Mouse (Mus musculus) liver, embryonic 13.5 days (tissue): Measurements from ENCODE around the gene Anxa1. TPM values are rescaled to one million over a fixed set of nuclear protein-coding genes. Genes with fewer than 3 reads are reported as not detected.

Source experiments
- ATAC-seq: fragments of 200-750 bp; cut with Nextera tagmentation; 2 replicates; pipeline ENCODE4 v1.8.0; 2017; ENCODE audit warnings: low read depth, mild to moderate bottlenecking, moderate number of reproducible peaks, moderate library complexity
- DNase-seq: peaks from one replicate; pipeline ENCODE4 v3.0.0; 2022
- H3K27ac ChIP-seq: fragments of 300-500 bp; sonication (generic); 2 replicates; pipeline ENCODE4 v1.5.1; 2015; ENCODE audit warnings: moderate library complexity, mild to moderate bottlenecking, inconsistent platforms
- H3K27me3 ChIP-seq: fragments of 300-500 bp; sonication (generic); 2 replicates; pipeline ENCODE4 v1.6.1; 2015; ENCODE audit warnings: mild to moderate bottlenecking, inconsistent platforms
- H3K36me3 ChIP-seq: fragments of 300-500 bp; sonication (generic); 2 replicates; pipeline ENCODE4 v1.6.1; 2015; ENCODE audit warnings: mild to moderate bottlenecking, inconsistent platforms
- H3K4me1 ChIP-seq: fragments of 300-500 bp; sonication (generic); replicated peaks from 2 replicates; pipeline ENCODE4 v1.6.1; 2015; ENCODE audit warnings: inconsistent platforms
- H3K4me2 ChIP-seq: fragments of 300-500 bp; sonication (generic); 2 replicates; pipeline ENCODE4 v1.6.1; 2015; ENCODE audit warnings: inconsistent platforms, mild to moderate bottlenecking, moderate library complexity
- H3K4me3 ChIP-seq: fragments of 300-500 bp; sonication (generic); replicated peaks from 2 replicates; pipeline ENCODE4 v1.5.1; 2015; ENCODE audit warnings: mild to moderate bottlenecking, inconsistent platforms
- H3K9ac ChIP-seq: fragments of 300-500 bp; sonication (generic); 2 replicates; pipeline ENCODE4 v1.6.1; 2015; ENCODE audit warnings: mild to moderate bottlenecking, inconsistent platforms
- H3K9me3 ChIP-seq: fragments of 300-500 bp; sonication (generic); replicated peaks from 2 replicates; pipeline ENCODE4 v1.6.1; 2016; ENCODE audit warnings: inconsistent platforms
- WGBS: fragments of 180-500 bp; shearing (Covaris S2); methylation state at CpG from one replicate; pipeline ENCODE4 v1.1.7; 2015; ENCODE audit not compliant: insufficient replicate concordance; 5-methylcytosine and 5-hydroxymethylcytosine counted together
- polyA plus RNA-seq: library from polyadenylated mRNA; unstranded; fragments of >200 nt; fragmentation: Nextera tagmentation; extraction: Ambion mirVana; gene quantifications from 2 replicates; pipeline ENCODE4 v1.2.1, GENCODE M21; 2015

Gene Anxa1
- polyA plus RNA-seq, 1 experiment from 2014 or later = 23.8 TPM

GRCm38 (mm10) chr19:20366571-20366970 lies 24.2 kb downstream of the Anxa1 start:
- no peak for ATAC-seq
- H3K4me3 ChIP-seq = no peak overlapping the region
- H3K27ac ChIP-seq = no peak overlapping the region
- no peaks in the 10 kb centered on the region for H3K36me3 ChIP-seq
- no peaks in the 10 kb centered on the region for H3K9me3 ChIP-seq
- H3K4me2 ChIP-seq = no peak overlapping the region
- no peaks in the 10 kb centered on the region for H3K4me1 ChIP-seq
- 53% methylated on average over 5 of the region's 5 CpGs for WGBS
- no peak overlapping the region for H3K9ac ChIP-seq
- DNase-seq = no peak
- no peaks in the 10 kb centered on the region for H3K27me3 ChIP-seq

GRCm38 (mm10) chr19:20366010-20366409 lies 24.7 kb downstream of the Anxa1 start:
- Histone ChIP-seq H3K27me3 (no peaks in the 10 kb centered on the region), H3K9me3 (no peaks in the 10 kb centered on the region), H3K4me1 (no peaks in the 10 kb centered on the region), H3K27ac (no peak overlapping the region), H3K4me3 (no peak overlapping the region), H3K4me2 (no peak overlapping the region), H3K9ac (no peak overlapping the region), H3K36me3 (no peaks in the 10 kb centered on the region)
- 65% methylated on average over 2 of the region's 2 CpGs for whole genome bisulfite sequencing
- ATAC-seq = no peak
- no peak for DNase-seq

DNA sequence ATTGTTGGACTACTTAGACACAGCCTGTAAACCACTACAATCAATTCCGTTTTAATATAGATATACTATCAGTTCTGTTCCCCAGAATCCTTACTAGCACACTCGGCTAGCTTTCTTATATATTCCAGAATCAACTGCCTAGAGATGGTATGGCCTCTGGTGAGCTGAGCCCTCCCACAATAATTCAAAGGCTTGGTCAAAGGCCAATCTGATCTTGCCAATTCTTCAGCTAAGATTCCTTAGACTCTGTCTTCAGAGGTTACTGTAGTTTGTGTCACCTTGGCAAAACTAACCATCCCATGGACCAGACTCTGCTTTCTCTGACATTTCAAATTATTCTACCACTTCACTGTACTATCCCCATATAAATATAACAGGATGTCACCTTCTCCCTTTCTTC lies 25.4 kb downstream of the Anxa1 start:
- H3K27ac ChIP-seq = no peak overlapping the region
- DNase-seq (no peak), ATAC-seq (no peak)
- no peaks in the 10 kb centered on the region for H3K36me3 ChIP-seq
- H3K27me3 ChIP-seq = no peaks in the 10 kb centered on the region
- H3K4me3 ChIP-seq = no peak overlapping the region
- no peaks in the 10 kb centered on the region for H3K9me3 ChIP-seq
- WGBS = 56% methylated on average over 2 of the region's 2 CpGs
- H3K9ac ChIP-seq = no peak overlapping the region
- no peak overlapping the region for H3K4me2 ChIP-seq
- H3K4me1 ChIP-seq = no peaks in the 10 kb centered on the region

GRCm38 (mm10) chr19:20364931-20365330 lies 25.8 kb downstream of the Anxa1 start:
- Histone ChIP-seq H3K4me1 (no peaks in the 10 kb centered on the region), H3K36me3 (no peaks in the 10 kb centered on the region), H3K27me3 (no peaks in the 10 kb centered on the region), H3K9me3 (no peaks in the 10 kb centered on the region), H3K4me3 (no peak overlapping the region), H3K9ac (no peak overlapping the region), H3K4me2 (no peak overlapping the region), H3K27ac (no peak overlapping the region)
- 72% methylated on average over 13 of the region's 13 CpGs for WGBS
- ATAC-seq = no peak
- no peak for DNase-seq

- Histone ChIP-seq H3K9me3 (no peaks in the 10 kb centered on the region), H3K4me3 (no peak overlapping the region), H3K27ac (no peak overlapping the region), H3K9ac (no peak overlapping the region), H3K27me3 (no peaks in the 10 kb centered on the region), H3K36me3 (no peaks in the 10 kb centered on the region), H3K4me2 (no peak overlapping the region), H3K4me1 (no peaks in the 10 kb centered on the region)
- no peak for ATAC-seq
- WGBS = 47% methylated on average over 10 of the region's 10 CpGs
- no peak for DNase-seq
Measured at GRCm38 (mm10) chr19:20363221-20363620, 27.5 kb downstream of the Anxa1 start.

DNA sequence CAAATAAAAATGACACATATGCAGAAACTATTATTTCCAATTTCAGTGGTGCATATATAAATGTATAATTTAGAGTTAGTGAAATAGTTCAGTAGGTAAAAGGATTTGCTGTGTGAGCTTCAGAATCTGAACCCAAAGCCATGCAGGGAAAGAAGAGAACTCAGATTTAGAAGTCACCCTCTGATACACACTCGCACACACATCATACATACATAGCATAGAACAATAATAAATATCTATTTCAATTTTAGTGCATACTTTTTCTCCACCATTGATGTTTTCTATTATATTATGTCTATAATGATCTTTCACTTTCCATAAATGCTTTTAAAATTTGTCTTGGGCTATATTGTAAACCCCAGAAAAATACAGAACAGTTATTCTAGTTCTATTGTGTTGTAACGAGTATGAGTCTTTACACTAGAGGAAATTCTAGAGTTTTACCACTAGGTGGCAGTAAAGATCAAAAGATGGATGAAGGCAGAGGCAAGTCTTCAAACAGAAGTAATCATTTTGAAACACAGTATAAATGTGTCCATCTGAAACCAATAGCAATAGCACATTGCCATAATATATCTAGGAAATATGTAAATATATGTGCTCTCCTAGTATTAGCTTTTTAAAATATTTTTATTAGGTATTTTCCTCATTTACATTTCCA lies 28.7 kb downstream of the Anxa1 start:
- H3K27ac ChIP-seq = no peak overlapping the region
- 39% methylated on average over 2 of the region's 2 CpGs for WGBS
- H3K27me3 ChIP-seq = no peaks in the 10 kb centered on the region
- no peaks in the 10 kb centered on the region for H3K9me3 ChIP-seq
- no peaks in the 10 kb centered on the region for H3K4me1 ChIP-seq
- H3K9ac ChIP-seq = no peak overlapping the region
- DNase-seq (no peak), ATAC-seq (no peak)
- H3K4me2 ChIP-seq = no peak overlapping the region
- no peak overlapping the region for H3K4me3 ChIP-seq
- no peaks in the 10 kb centered on the region for H3K36me3 ChIP-seq

DNA sequence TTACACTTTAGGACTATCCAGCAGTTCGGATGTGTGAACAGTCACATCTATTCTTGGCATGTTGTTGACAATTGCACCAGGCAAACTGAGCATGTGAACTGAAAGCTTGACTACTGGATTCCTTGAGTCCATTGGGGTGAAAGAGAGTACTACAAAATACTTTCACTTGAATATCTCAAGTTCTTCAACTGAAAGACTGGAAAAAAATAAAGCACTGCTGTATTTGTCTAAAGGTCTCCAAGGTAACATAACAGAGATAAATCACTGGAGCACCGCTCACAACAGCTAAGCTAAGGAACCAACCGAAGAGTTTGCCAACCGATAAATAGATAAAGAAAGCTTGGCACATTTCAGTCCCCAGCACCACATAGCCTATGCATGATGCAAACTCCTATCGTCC lies 32.1 kb downstream of the Anxa1 start:
- H3K27ac ChIP-seq = no peak overlapping the region
- no peak overlapping the region for H3K9ac ChIP-seq
- DNase-seq (no peak), ATAC-seq (no peak)
- H3K9me3 ChIP-seq = no peaks in the 10 kb centered on the region
- no peaks in the 10 kb centered on the region for H3K27me3 ChIP-seq
- H3K4me3 ChIP-seq = no peak overlapping the region
- no peak overlapping the region for H3K4me2 ChIP-seq
- WGBS = 64% methylated on average over 5 of the region's 5 CpGs
- H3K36me3 ChIP-seq = no peaks in the 10 kb centered on the region
- no peaks in the 10 kb centered on the region for H3K4me1 ChIP-seq

DNA sequence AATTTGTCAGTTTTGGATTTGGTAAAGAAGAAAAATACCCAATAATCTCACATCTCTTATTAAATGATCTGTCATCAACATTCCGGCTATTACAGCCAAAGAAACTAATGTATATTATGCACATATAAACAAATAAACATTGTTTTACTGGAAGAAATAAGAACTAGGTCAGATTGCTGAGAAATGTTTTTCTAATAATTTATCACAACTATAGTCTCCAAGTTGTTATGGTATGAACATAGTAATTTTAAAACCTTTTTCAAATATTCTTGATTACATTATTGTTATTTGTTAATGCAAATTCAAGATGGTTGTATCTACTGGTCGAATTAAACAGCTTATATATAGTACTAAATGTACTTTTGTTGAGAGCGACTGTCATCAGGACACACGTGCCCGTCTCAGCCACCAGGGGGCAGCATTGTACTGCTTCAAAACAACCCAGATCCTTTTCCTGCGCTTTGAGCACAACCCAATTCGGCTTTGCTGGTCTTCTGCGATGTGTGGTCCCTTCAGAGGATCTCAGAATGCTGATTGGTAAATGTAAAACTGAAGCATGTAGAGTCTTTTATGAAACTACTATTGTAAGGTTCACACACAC lies 45.3 kb downstream of the Anxa1 start:
- Histone ChIP-seq H3K27me3 (no peaks in the 10 kb centered on the region), H3K4me2 (no peak overlapping the region), H3K27ac (no peak overlapping the region), H3K4me3 (no peak overlapping the region), H3K9me3 (no peaks in the 10 kb centered on the region), H3K36me3 (no peaks in the 10 kb centered on the region), H3K4me1 (no peaks in the 10 kb centered on the region), H3K9ac (no peak overlapping the region)
- ATAC-seq (no peak), DNase-seq (peak; percentile 24)
- WGBS = 8% methylated on average over 8 of the region's 8 CpGs

- no peaks in the 10 kb centered on the region for H3K4me1 ChIP-seq
- H3K9me3 ChIP-seq = no peaks in the 10 kb centered on the region
- no peak overlapping the region for H3K4me3 ChIP-seq
- DNase-seq (no peak), ATAC-seq (no peak)
- H3K4me2 ChIP-seq = no peak overlapping the region
- WGBS = 49% methylated on average over 11 of the region's 11 CpGs
- no peak overlapping the region for H3K9ac ChIP-seq
- no peak overlapping the region for H3K27ac ChIP-seq
- no peaks in the 10 kb centered on the region for H3K36me3 ChIP-seq
- H3K27me3 ChIP-seq = no peaks in the 10 kb centered on the region
Measured at GRCm38 (mm10) chr19:20344511-20345316, 46.0 kb downstream of the Anxa1 start.

DNA sequence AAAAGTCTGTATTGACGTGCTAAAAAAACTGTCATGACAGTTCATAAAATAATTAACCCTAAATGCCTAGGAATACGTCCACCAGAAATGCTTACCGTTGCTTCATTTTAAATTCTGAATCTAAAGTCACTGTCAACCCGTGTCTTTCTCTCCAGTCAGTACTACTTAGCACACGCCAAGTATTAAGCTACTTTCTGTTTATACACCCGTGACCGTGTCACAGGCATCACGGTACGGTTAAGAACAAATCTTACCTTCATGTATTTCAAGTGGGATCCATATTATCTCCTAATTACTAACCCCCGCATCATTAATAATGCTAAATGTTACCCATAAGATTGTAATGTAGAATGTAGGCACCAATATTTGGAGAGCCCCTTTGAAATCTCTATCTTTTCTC lies 46.7 kb downstream of the Anxa1 start:
- H3K9me3 ChIP-seq = no peaks in the 10 kb centered on the region
- 69% methylated on average over 10 of the region's 10 CpGs for WGBS
- DNase-seq = no peak

More for the DNA sequence above, 46.7 kb downstream of the Anxa1 start:
- no peaks in the 10 kb centered on the region for H3K36me3 ChIP-seq
- ATAC-seq = no peak
- H3K27ac ChIP-seq = no peak overlapping the region
- H3K4me1 ChIP-seq = no peaks in the 10 kb centered on the region
- H3K27me3 ChIP-seq = no peaks in the 10 kb centered on the region
- H3K4me3 ChIP-seq = no peak overlapping the region
- H3K4me2 ChIP-seq = no peak overlapping the region
- H3K9ac ChIP-seq = no peak overlapping the region
